Mouse (Mus musculus) cerebellum, adult 2 months (tissue): ENCODE data around the gene Ehd4.

ENCODE experiments used
- CTCF ChIP-seq: fragments of 200-500 bp; IDR thresholded peaks from 2 replicates; pipeline ENCODE4 v1.5.1; 2011; ENCODE audit warnings: low read depth, mild to moderate bottlenecking, control low read depth, low read length, moderate library complexity, borderline replicate concordance; ENCODE audit not compliant: insufficient read depth
- POLR2A ChIP-seq: fragments of 200-500 bp; IDR thresholded peaks from 2 replicates; pipeline ENCODE4 v1.6.1; 2011; ENCODE audit warnings: low read length, control low read depth, borderline replicate concordance; ENCODE audit not compliant: insufficient read depth

GRCm38 (mm10) chr2:120116362-120116761 lies 38.0 kb downstream of the Ehd4 start:
- TF ChIP-seq CTCF, result no peak
- no peak for TF ChIP-seq POLR2A
